Mouse (Mus musculus): ENCODE results near the gene Strn3.

DNA sequence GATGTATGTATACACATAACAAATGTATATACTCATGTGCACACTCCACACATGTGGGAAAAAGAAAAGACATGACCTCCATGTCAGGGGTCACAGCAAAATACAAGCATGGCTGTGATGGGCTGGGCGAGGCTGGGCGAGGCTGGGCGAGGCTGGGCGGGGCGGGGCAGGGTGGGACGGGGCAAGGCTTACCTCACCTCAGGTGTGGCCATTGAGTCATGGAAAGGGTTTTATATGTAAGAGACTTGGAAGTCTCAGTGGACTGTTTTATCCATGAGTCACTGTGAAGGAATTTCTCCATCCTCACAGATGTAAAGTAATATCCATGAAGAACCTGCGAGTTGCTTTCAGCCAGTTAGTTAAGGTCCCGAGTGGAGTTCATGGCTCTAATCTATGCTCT lies 30.1 kb upstream of the Strn3 start:
- no peak for TF ChIP-seq GATA1 (IDR thresholded peaks at IDR 0.05; ENCODE audit: borderline replicate concordance, low read length)
- no peak for TF ChIP-seq FLI1 (IDR thresholded peaks at IDR 0.05; ENCODE audit: low read length)
